Mouse (Mus musculus) pancreas, adult 10 weeks (tissue): ENCODE measurements around the gene Galns. TPM values are rescaled to one million over a fixed set of nuclear protein-coding genes. Genes with fewer than 3 reads are reported as not detected.

Experiments used
- polyA plus RNA-seq: library from polyadenylated mRNA; stranded (reverse); fragments of 350-450 nt; fragmentation: Illumina TruSeq; extraction: RNeasy Lipid Tissue Mini Kit (QIAGEN cat#74804); gene quantifications from one replicate; pipeline ENCODE4 v1.2.3, GENCODE M21; 2015; ENCODE audit warnings: low read depth, low replicate concordance; ENCODE audit not compliant: insufficient read depth

The Galns gene
- polyA plus RNA-seq: 1.8 TPM

GRCm38 (mm10) chr8:122611295-122612133, at the start of gene Galns, which contains the start of gene Trappc2l:
Galns (minus strand) TSS chr8:122611463.
Trappc2l (plus strand) TSS chr8:122611640.

GRCm38 (mm10) chr8:122622727-122623126, 11.5 kb upstream of the Galns start, which contains the start of gene Pabpn1l:
Pabpn1l (minus strand) TSS chr8:122622739.

GRCm38 (mm10) chr8:122576648-122577022, 34.6 kb downstream of the Galns start, which contains the start of gene Aprt:
Aprt (minus strand) TSS chr8:122576909.

GRCm38 (mm10) chr8:122567361-122568108, 43.7 kb downstream of the Galns start, which contains the start of gene Cdt1:
Cdt1 (plus strand) TSS chr8:122568015.

GRCm38 (mm10) chr8:122551265-122552051, 59.8 kb downstream of the Galns start, which contains the start of gene Piezo1:
Piezo1 (minus strand) TSS chr8:122551329.

Other genes starting within 250 kb of the Galns start
- 11.0 TPM for gene Zc3h18, start 234.9 kb downstream of the Galns start, polyA plus RNA-seq
- gene Il17c, start 189.4 kb downstream of the Galns start, polyA plus RNA-seq: not detected
- 26.7 TPM for gene Cyba, start 178.5 kb downstream of the Galns start, polyA plus RNA-seq
- 4.5 TPM for gene Mvd, start 168.0 kb downstream of the Galns start, polyA plus RNA-seq
- gene Snai3, start 150.7 kb downstream of the Galns start, polyA plus RNA-seq: 0.68 TPM
- 9.4 TPM for gene Rnf166, start 135.4 kb downstream of the Galns start, polyA plus RNA-seq
- gene Ctu2, start 135.3 kb downstream of the Galns start, polyA plus RNA-seq: 6.3 TPM
- 16.5 TPM for gene Piezo1, start 60.1 kb downstream of the Galns start, polyA plus RNA-seq
- 1.1 TPM for gene Cdt1, start 43.4 kb downstream of the Galns start, polyA plus RNA-seq
- 22.5 TPM for gene Aprt, start 34.6 kb downstream of the Galns start, polyA plus RNA-seq
- 17.6 TPM for gene Trappc2l, start 177 bp upstream of the Galns start, polyA plus RNA-seq
- not detected for gene Pabpn1l, start 11.3 kb upstream of the Galns start, polyA plus RNA-seq
- 11.7 TPM for gene Cbfa2t3, start 87.6 kb upstream of the Galns start, polyA plus RNA-seq
- 3.9 TPM for gene Acsf3, start 164.0 kb upstream of the Galns start, polyA plus RNA-seq
- not detected for gene Cdh15, start 236.5 kb upstream of the Galns start, polyA plus RNA-seq